Mouse (Mus musculus) neural tube, embryonic 15.5 days (tissue): ENCODE measurements around the gene Btbd8. TPM values are rescaled to one million over a fixed set of nuclear protein-coding genes. Genes with fewer than 3 reads are reported as not detected.

Experiments used
- ATAC-seq: fragments of 200-750 bp; cut with Nextera tagmentation; 2 replicates; pipeline ENCODE4 v1.8.0; 2017; ENCODE audit warnings: mild to moderate bottlenecking, moderate TSS enrichment, moderate library complexity; ENCODE audit not compliant: low FRiP score
- H3K27ac ChIP-seq: fragments of 300-500 bp; sonication (generic); replicated peaks from 2 replicates; pipeline ENCODE4 v1.5.1; 2015; ENCODE audit warnings: mild to moderate bottlenecking, inconsistent platforms
- H3K27me3 ChIP-seq: fragments of 300-500 bp; sonication (generic); replicated peaks from 2 replicates; pipeline ENCODE4 v1.6.1; 2015; ENCODE audit warnings: inconsistent platforms
- H3K36me3 ChIP-seq: fragments of 300-500 bp; sonication (generic); 2 replicates; pipeline ENCODE4 v1.6.1; 2015; ENCODE audit warnings: inconsistent platforms
- H3K4me1 ChIP-seq: fragments of 300-500 bp; sonication (generic); 2 replicates; pipeline ENCODE4 v1.6.1; 2015; ENCODE audit warnings: inconsistent platforms
- H3K4me2 ChIP-seq: fragments of 300-500 bp; sonication (generic); 2 replicates; pipeline ENCODE4 v1.6.1; 2015; ENCODE audit warnings: inconsistent platforms, mild to moderate bottlenecking, moderate library complexity
- H3K4me3 ChIP-seq: fragments of 300-500 bp; sonication (generic); replicated peaks from 2 replicates; pipeline ENCODE4 v1.5.1; 2015; ENCODE audit warnings: mild to moderate bottlenecking, inconsistent platforms
- H3K9ac ChIP-seq: fragments of 300-500 bp; sonication (generic); replicated peaks from 2 replicates; pipeline ENCODE4 v1.6.1; 2015; ENCODE audit warnings: mild to moderate bottlenecking, inconsistent platforms
- H3K9me3 ChIP-seq: fragments of 300-500 bp; sonication (generic); replicated peaks from 2 replicates; pipeline ENCODE4 v1.6.1; 2016; ENCODE audit warnings: inconsistent platforms
- WGBS: fragments of 180-500 bp; shearing (Covaris S2); methylation state at CpG from one replicate; pipeline ENCODE4 v1.1.7; 2015; ENCODE audit warnings: mixed read lengths; 5-methylcytosine and 5-hydroxymethylcytosine counted together
- polyA plus RNA-seq: library from polyadenylated mRNA; unstranded; fragments of >200 nt; fragmentation: Nextera tagmentation; extraction: Ambion mirVana; gene quantifications from 2 replicates; pipeline ENCODE4 v1.2.1, GENCODE M21; 2015

Gene Btbd8
- polyA plus RNA-seq, 1 experiment from 2014 or later = 19.5 TPM

DNA sequence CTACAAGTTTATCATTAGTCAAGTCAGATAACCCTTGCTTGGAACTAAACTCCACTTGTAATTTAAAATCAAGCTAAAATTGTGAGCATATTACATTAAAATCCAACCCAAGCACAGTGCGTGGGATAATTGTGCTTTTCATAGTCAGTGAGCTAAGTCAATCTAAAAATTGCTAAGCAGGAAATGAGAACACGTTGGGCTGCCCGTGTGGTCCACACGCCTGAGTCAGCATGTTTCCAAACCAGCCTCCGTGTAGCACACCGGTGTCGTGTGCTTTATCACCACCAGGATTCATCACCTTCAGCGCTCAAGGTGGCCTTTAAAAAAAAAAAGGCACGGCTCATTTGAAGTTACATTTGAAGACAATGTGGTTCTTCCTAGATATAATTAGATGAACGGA is 86.5 kb downstream of the Btbd8 start:
- no peak for ATAC-seq
- no peak overlapping the region for H3K9ac ChIP-seq
- H3K9me3 ChIP-seq = no peaks in the 10 kb centered on the region
- H3K36me3 ChIP-seq = no peaks in the 10 kb centered on the region
- 81% methylated on average over 10 of the region's 10 CpGs for WGBS
- H3K27ac ChIP-seq = no peak overlapping the region
- no peak overlapping the region for H3K4me2 ChIP-seq
- H3K4me3 ChIP-seq = no peak overlapping the region
- no peaks in the 10 kb centered on the region for H3K27me3 ChIP-seq
- H3K4me1 ChIP-seq = no peaks in the 10 kb centered on the region

DNA sequence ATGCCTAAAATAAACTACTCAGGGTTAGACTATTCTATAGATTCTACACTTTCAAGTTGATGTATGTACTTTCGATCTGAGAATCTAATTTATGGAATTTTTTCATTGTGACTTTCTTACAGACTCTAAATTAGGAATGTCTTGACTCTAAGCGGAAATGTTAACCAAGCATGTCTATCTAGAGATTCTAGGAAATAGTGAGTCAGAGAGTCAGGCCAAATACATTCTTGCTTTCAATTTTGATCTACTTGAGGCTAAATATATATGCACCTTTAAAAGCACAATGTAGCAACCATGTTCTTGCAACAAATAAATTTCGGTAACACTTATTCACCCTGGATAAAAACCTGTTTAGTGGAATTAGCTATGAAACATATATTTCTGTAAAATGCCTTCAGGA is 91.1 kb downstream of the Btbd8 start:
- 93% methylated on average over 3 of the region's 3 CpGs for WGBS
- H3K4me2 ChIP-seq = no peak overlapping the region
- no peak overlapping the region for H3K27ac ChIP-seq
- H3K4me1 ChIP-seq = no peaks in the 10 kb centered on the region
- H3K9ac ChIP-seq = no peak overlapping the region
- no peak for ATAC-seq
- no peaks in the 10 kb centered on the region for H3K9me3 ChIP-seq
- H3K36me3 ChIP-seq = no peaks in the 10 kb centered on the region
- no peak overlapping the region for H3K4me3 ChIP-seq
- H3K27me3 ChIP-seq = no peaks in the 10 kb centered on the region

DNA sequence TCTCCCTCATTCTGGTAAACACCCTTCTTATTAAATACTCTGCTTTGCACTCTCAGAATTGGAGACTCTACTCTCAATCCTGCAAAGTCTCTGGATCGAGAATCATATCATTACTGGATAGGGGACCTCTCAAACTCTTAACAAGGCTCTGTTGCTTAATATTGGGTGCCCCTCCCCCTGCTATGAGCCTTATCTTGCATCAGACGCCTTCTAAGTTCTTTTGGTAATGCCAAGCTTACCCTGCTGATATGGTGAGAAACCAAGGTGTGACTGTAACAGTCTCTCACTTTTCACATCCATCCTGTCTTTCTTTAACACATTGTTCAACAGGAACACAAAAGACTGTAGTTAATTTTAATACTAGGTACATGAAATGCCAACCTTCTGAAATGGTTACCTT is 95.8 kb downstream of the Btbd8 start:
- Histone ChIP-seq H3K27ac (no peak overlapping the region), H3K4me2 (no peak overlapping the region), H3K4me3 (no peak overlapping the region), H3K27me3 (no peaks in the 10 kb centered on the region), H3K4me1 (no peaks in the 10 kb centered on the region), H3K9me3 (no peaks in the 10 kb centered on the region), H3K36me3 (no peaks in the 10 kb centered on the region), H3K9ac (no peak overlapping the region)
- WGBS = 71% methylated on average over 2 of the region's 2 CpGs
- ATAC-seq = no peak

DNA sequence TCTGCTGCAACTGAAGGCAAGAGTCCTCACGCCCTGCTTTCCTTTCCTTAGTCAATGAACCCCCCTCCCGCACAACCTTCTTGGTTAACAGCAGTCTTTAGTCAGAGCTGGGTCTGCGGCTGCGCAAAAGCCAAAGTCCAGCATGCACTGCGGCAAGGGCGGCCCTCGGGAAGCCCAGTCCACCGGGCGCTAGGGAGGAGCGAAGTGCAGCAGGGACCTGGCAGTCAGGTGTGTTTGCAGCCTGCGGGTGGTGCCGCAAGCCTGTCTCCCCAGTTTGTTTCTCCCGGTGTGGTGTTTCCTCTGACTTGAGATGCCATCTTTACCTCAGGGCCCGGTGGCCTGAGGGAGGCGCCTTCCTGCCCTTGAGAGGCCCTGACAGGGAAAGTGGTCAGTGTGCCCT is 96.8 kb downstream of the Btbd8 start, which contains the start of gene 1700028K03Rik:
TSS of gene 1700028K03Rik (plus strand) at position 129 of the 400 bp plus-strand sequence.
- WGBS = 76% methylated on average over 15 of the region's 15 CpGs

DNA sequence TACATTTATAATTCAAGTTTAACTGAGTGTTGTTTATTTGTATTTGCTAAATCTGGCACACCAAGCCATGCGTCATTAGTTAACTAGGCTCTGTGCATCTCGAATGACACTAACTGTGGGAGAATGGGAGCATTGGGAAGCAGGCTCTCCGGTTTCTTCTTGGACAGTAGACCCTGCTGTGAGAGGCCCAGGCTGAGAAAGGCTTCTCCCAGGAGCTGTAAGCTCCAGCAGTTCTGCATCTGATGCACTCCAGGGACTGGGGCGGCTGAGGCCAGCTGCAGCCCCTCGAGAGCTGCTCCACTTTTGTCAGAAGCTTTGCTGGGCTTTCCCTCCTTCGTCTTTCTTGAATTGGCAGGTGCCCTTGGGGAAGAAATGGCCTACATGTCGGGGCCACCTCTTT is 103.9 kb downstream of the Btbd8 start:
- Histone ChIP-seq H3K36me3 (no peaks in the 10 kb centered on the region), H3K4me1 (peaks cover 3% of the 10 kb centered on the region; the same call in 1 of the 2 replicates), H3K4me3 (no peak overlapping the region), H3K9ac (no peak overlapping the region), H3K4me2 (no peak overlapping the region), H3K9me3 (no peaks in the 10 kb centered on the region), H3K27me3 (no peaks in the 10 kb centered on the region), H3K27ac (peak overlapping the region; percentile 30; the same call in 1 of the 2 replicates)
- WGBS = 27% methylated on average over 7 of the region's 7 CpGs
- no peak for ATAC-seq

More for the DNA sequence above, 96.8 kb downstream of the Btbd8 start, which contains the start of gene 1700028K03Rik:
- no peak within 1 kb of the TSS for H3K4me3 ChIP-seq
- H3K9ac ChIP-seq = no peak within 1 kb of the TSS
- H3K9me3 ChIP-seq = no peaks in the 10 kb centered on the region
- H3K27me3 ChIP-seq = no peaks in the 10 kb centered on the region
- H3K36me3 ChIP-seq = no peaks in the 10 kb centered on the region
- no peak within 1 kb of the TSS for H3K27ac ChIP-seq
- H3K4me2 ChIP-seq = no peak within 1 kb of the TSS
- H3K4me1 ChIP-seq = no peaks in the 10 kb centered on the region
- ATAC-seq = no peak

DNA sequence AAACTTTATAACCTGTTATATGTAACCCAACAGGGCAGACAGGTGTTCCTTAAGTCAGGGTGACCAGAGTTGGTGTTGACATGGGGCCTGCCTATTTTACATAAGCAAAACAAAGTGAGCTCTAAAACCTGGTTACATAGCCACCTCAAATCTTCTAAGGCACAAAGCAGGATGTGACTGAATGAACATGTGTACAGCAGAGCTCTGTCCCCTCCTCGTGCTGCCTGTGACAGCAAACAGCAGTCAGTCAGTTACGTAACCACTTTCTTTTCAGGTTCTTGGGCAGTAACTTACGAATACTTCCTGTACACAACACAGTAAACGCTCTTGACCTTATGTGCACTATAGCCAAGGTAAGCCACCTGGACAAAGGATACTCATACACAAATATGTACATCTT is 108.1 kb downstream of the Btbd8 start:
- H3K9me3 ChIP-seq = no peaks in the 10 kb centered on the region
- H3K9ac ChIP-seq = no peak overlapping the region
- no peaks in the 10 kb centered on the region for H3K27me3 ChIP-seq
- no peak for ATAC-seq
- WGBS = 83% methylated on average over 4 of the region's 4 CpGs
- peaks cover 22% of the 10 kb centered on the region for H3K36me3 ChIP-seq
- peaks cover 3% of the 10 kb centered on the region; the same call in 1 of the 2 replicates for H3K4me1 ChIP-seq
- no peak overlapping the region for H3K27ac ChIP-seq
- no peak overlapping the region for H3K4me3 ChIP-seq
- H3K4me2 ChIP-seq = no peak overlapping the region

DNA sequence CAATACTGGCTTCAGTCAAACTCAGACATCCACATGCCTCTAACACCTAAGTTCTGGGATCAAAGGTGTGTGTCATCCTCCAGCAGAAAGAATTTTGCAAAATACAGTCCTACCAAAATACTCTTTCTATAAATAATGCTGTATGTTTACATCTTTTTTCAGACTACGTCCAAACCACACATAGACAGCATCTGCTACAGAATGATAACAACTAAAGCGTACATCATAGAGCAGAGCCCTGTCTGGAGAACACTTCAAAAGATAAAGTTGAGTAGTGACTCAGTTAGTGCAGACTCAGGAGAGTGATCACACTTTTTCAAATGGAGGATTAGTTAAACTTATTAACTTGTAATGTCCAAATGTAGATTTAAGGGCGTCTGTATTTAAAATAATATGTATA is 110.2 kb downstream of the Btbd8 start:
- ATAC-seq = no peak
- 93% methylated on average over 3 of the region's 3 CpGs for WGBS
- Histone ChIP-seq H3K9me3 (no peaks in the 10 kb centered on the region), H3K36me3 (peaks cover 27% of the 10 kb centered on the region), H3K9ac (no peak overlapping the region), H3K27me3 (no peaks in the 10 kb centered on the region), H3K4me2 (no peak overlapping the region), H3K4me3 (no peak overlapping the region), H3K27ac (no peak overlapping the region), H3K4me1 (no peaks in the 10 kb centered on the region)

DNA sequence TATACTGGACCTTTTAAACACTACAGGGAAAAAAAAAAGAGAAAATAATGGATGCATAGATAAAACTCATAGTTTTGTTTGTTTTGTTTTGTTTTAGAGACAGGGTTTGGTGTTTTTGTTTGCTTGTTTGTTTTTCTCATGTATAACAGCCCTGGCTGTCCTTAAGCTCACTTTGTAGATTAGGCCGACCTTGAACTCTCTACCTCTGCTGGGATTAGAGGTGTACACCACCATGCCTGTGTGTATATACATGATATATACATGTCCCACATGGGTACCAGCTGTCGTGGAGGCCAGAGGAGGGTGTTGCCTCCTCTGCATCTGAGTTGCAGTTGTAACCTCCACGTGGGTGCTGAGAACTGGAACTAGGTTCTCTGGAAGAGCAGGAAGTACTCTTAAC is 110.6 kb downstream of the Btbd8 start:
- Histone ChIP-seq H3K36me3 (peaks cover 27% of the 10 kb centered on the region), H3K9me3 (no peaks in the 10 kb centered on the region), H3K4me3 (no peak overlapping the region), H3K27ac (no peak overlapping the region), H3K27me3 (no peaks in the 10 kb centered on the region), H3K4me2 (no peak overlapping the region), H3K9ac (no peak overlapping the region), H3K4me1 (no peaks in the 10 kb centered on the region)
- WGBS = 92% methylated on average over 3 of the region's 3 CpGs
- no peak for ATAC-seq

DNA sequence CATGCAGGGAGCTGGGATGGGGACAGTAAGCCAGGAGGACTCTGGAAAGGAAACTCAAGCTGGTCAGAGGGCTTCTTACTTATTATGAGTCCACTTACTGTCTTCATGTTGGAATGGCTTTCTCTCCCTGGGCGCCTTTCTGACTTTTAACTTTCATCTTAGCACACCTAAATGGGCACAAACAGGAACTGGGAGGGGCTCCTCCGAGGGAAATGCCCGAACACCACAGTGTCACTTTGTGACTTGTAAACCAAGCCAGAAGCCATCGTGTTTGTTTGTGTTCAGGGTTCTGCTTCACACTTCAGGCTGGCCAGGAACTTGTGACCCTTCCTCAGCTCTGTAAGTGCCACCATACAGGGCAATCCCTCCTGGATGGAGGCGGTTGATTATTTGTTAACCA is 116.5 kb downstream of the Btbd8 start:
- no peak overlapping the region for H3K9ac ChIP-seq
- 92% methylated on average over 5 of the region's 5 CpGs for WGBS
- H3K9me3 ChIP-seq = no peaks in the 10 kb centered on the region
- no peak overlapping the region for H3K4me2 ChIP-seq
- H3K36me3 ChIP-seq = peaks cover 40% of the 10 kb centered on the region
- ATAC-seq = no peak
- H3K27me3 ChIP-seq = no peaks in the 10 kb centered on the region
- no peak overlapping the region for H3K4me3 ChIP-seq
- H3K27ac ChIP-seq = no peak overlapping the region
- no peaks in the 10 kb centered on the region for H3K4me1 ChIP-seq

DNA sequence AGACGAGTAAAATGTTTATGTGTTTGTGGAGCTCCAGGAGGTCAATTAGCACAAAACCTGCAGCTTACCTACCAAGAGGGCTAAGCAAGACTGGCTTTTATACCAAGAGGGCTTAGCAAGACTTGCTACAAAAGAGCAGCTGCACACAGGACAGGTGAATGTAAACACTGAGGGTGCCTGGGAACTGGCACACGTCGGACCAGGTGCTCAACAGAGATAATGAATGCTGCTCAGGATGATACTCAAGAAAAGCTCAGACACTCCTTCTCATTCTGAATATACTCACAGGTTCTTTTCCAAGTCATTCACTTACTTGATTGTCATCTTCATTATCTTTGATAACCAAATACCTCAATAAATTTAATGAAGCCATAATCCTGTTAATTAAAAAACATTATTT is 119.2 kb downstream of the Btbd8 start:
- H3K4me2 ChIP-seq = no peak overlapping the region
- no peak overlapping the region for H3K9ac ChIP-seq
- H3K4me1 ChIP-seq = no peaks in the 10 kb centered on the region
- 83% methylated on average over 3 of the region's 3 CpGs for WGBS
- H3K27me3 ChIP-seq = no peaks in the 10 kb centered on the region
- peaks cover 49% of the 10 kb centered on the region for H3K36me3 ChIP-seq
- no peaks in the 10 kb centered on the region for H3K9me3 ChIP-seq
- H3K4me3 ChIP-seq = no peak overlapping the region
- no peak for ATAC-seq
- H3K27ac ChIP-seq = no peak overlapping the region

Other genes with a start within 250 kb of the Btbd8 start
- gene Tgfbr3, start 148.4 kb upstream of the Btbd8 start, polyA plus RNA-seq = 6.6 and 10.1 TPM in 2 replicates
- gene Brdt, start 106.8 kb upstream of the Btbd8 start, polyA plus RNA-seq = 4.3 and 4.7 TPM in 2 replicates
- 3.8 and 5.4 TPM in 2 replicates for gene Ephx4, start 35.3 kb upstream of the Btbd8 start, polyA plus RNA-seq
- gene Lpcat2b, start 6.4 kb upstream of the Btbd8 start, polyA plus RNA-seq = not detected in 2 replicates
- gene Gm42669, start 69.6 kb downstream of the Btbd8 start, polyA plus RNA-seq = 0.37 and 0.72 TPM in 2 replicates
- gene 1700028K03Rik, start 96.7 kb downstream of the Btbd8 start, polyA plus RNA-seq = 0.29 and 0.36 TPM in 2 replicates
- 21.4 and 25.6 TPM in 2 replicates for gene Rpap2, start 159.4 kb downstream of the Btbd8 start, polyA plus RNA-seq
- gene Glmn, start 159.9 kb downstream of the Btbd8 start, polyA plus RNA-seq = 31.8 and 37.4 TPM in 2 replicates